Mouse (Mus musculus) embryonic facial prominence, embryonic 14.5 days (tissue): Measurements from ENCODE around the gene Bik. TPM values are rescaled to one million over a fixed set of nuclear protein-coding genes. Genes with fewer than 3 reads are reported as not detected.

Experiments used
- ATAC-seq: fragments of 200-750 bp; cut with Nextera tagmentation; 2 replicates; pipeline ENCODE4 v1.8.0; 2017; ENCODE audit warnings: low read depth, moderate number of reproducible peaks, moderate TSS enrichment
- DNase-seq: peaks from one replicate; pipeline ENCODE4 v3.0.0-alpha.2; 2015; ENCODE audit warnings: low spot score
- H3K27ac ChIP-seq: fragments of 300-500 bp; sonication (generic); replicated peaks from 2 replicates; pipeline ENCODE4 v1.5.1; 2014; ENCODE audit warnings: low read depth, mild to moderate bottlenecking, low read length, moderate library complexity
- H3K27me3 ChIP-seq: fragments of 300-500 bp; sonication (generic); replicated peaks from 2 replicates; pipeline ENCODE4 v1.6.1; 2014; ENCODE audit warnings: low read length; ENCODE audit not compliant: control insufficient read depth, insufficient read depth
- H3K36me3 ChIP-seq: fragments of 300-500 bp; sonication (generic); 2 replicates; pipeline ENCODE4 v1.6.1; 2014; ENCODE audit warnings: low read length, mixed read lengths; ENCODE audit not compliant: control insufficient read depth, insufficient read depth
- H3K4me1 ChIP-seq: fragments of 300-500 bp; sonication (generic); 2 replicates; pipeline ENCODE4 v1.6.1; 2014; ENCODE audit warnings: antibody characterized with exemption, low read length; ENCODE audit not compliant: control insufficient read depth, insufficient read depth
- H3K4me2 ChIP-seq: fragments of 300-500 bp; sonication (generic); 2 replicates; pipeline ENCODE4 v1.6.1; 2014; ENCODE audit warnings: low read depth, mild to moderate bottlenecking, low read length, moderate library complexity, mixed read lengths
- H3K4me3 ChIP-seq: fragments of 300-500 bp; sonication (generic); 2 replicates; pipeline ENCODE4 v1.5.1; 2014; ENCODE audit warnings: low read depth, mild to moderate bottlenecking, low read length
- H3K9ac ChIP-seq: fragments of 300-500 bp; sonication (generic); 2 replicates; pipeline ENCODE4 v1.6.1; 2014; ENCODE audit warnings: low read depth, mild to moderate bottlenecking, low read length, moderate library complexity, mixed read lengths
- H3K9me3 ChIP-seq: fragments of 300-500 bp; sonication (generic); 2 replicates; pipeline ENCODE4 v1.6.1; 2016; ENCODE audit warnings: low read length; ENCODE audit not compliant: control insufficient read depth
- WGBS: fragments of 180-500 bp; shearing (Covaris S2); extraction: QIAGEN DNeasy Blood & Tissue Kit; methylation state at CpG from one replicate; pipeline ENCODE4 v1.1.7; 2014; 5-methylcytosine and 5-hydroxymethylcytosine counted together
- polyA plus RNA-seq: library from polyadenylated mRNA; unstranded; fragments of >200 nt; fragmentation: Nextera tagmentation; extraction: Ambion mirVana; gene quantifications from 2 replicates; pipeline ENCODE4 v1.2.1, GENCODE M21; 2014

Bik gene
- polyA plus RNA-seq, 1 experiment from 2014 or later: 5.2 TPM

DNA sequence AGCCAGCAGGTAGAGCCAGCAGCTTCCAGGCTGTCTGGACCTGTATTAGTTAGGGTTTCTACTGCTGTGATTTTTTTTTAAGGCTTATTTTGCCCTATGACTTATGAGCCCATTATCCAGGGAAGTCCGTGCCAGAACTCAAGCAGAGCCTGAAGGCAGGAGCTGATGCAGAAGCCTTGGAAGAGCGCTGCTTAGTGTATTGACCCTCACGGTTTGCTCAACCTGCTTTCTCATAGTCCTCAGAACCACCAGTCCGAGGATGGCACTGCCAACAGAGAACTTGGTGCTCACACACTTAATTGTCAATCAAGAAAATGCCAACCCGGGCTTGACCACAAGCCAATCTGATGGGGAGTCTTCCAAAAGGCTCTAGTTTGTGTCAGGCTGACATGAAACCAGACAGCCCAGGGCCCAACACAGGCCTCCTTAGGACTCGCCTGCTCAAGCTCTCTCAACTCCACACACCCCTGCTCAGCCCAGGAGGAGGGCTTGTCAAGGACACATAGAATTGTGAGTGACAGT is 5.7 kb upstream of the Bik start:
- Histone ChIP-seq H3K9me3 (no peaks in the 10 kb centered on the region), H3K4me2 (no peak overlapping the region), H3K9ac (no peak overlapping the region), H3K4me1 (no peaks in the 10 kb centered on the region; the same call in 1 of the 2 replicates), H3K36me3 (no peaks in the 10 kb centered on the region), H3K27ac (no peak overlapping the region), H3K4me3 (no peak overlapping the region), H3K27me3 (peaks cover 14% of the 10 kb centered on the region)
- 84% methylated on average over 6 of the region's 6 CpGs for WGBS
- ATAC-seq: no peak
- DNase-seq: no peak

DNA sequence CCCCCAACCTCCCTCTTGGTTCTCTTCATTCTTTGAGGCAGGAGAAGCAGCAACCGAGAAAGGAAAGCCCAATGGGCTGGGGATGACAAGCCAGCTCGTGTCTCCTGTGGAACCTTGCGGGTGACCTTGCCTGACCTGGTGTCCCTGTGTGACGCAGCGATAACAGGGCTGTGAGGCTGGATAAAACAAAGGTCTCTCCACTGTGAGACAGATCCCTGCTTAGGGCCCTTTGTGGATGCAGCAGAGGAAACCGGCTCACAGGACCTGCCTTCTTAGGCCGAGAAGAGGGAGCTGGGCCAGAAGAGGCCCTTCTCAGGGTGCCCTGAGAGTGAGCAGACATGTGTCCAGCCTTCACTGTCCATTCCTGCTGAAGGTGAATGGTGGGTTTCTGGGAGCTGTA is 3.5 kb upstream of the Bik start:
- Histone ChIP-seq H3K9me3 (no peaks in the 10 kb centered on the region), H3K9ac (no peak overlapping the region), H3K27ac (no peak overlapping the region), H3K36me3 (no peaks in the 10 kb centered on the region), H3K4me1 (peaks cover 7% of the 10 kb centered on the region), H3K27me3 (peaks cover 37% of the 10 kb centered on the region), H3K4me2 (no peak overlapping the region), H3K4me3 (no peak overlapping the region)
- 26% methylated on average over 7 of the region's 7 CpGs for WGBS
- DNase-seq: no peak
- no peak for ATAC-seq

GRCm38 (mm10) chr15:83523638-83524332 is 2.9 kb upstream of the Bik start:
- Histone ChIP-seq H3K4me3 (no peak overlapping the region), H3K36me3 (no peaks in the 10 kb centered on the region), H3K4me2 (no peak overlapping the region), H3K27me3 (peaks cover 42% of the 10 kb centered on the region), H3K4me1 (peaks cover 7% of the 10 kb centered on the region), H3K9ac (no peak overlapping the region), H3K27ac (no peak overlapping the region), H3K9me3 (no peaks in the 10 kb centered on the region)
- 59% methylated on average over 14 of the region's 14 CpGs for WGBS
- ATAC-seq: no peak
- no peak for DNase-seq

GRCm38 (mm10) chr15:83524333-83524729 is 2.3 kb upstream of the Bik start:
- H3K4me2 ChIP-seq: no peak overlapping the region
- H3K27ac ChIP-seq: no peak overlapping the region
- no peaks in the 10 kb centered on the region for H3K36me3 ChIP-seq
- WGBS: 79% methylated on average over 3 of the region's 3 CpGs
- no peak for DNase-seq
- no peak overlapping the region for H3K4me3 ChIP-seq
- no peak for ATAC-seq
- peaks cover 7% of the 10 kb centered on the region for H3K4me1 ChIP-seq
- no peaks in the 10 kb centered on the region for H3K9me3 ChIP-seq
- H3K27me3 ChIP-seq: peaks cover 44% of the 10 kb centered on the region
- H3K9ac ChIP-seq: no peak overlapping the region

- peaks cover 44% of the 10 kb centered on the region for H3K27me3 ChIP-seq
- WGBS: 2% methylated on average over 21 of the region's 26 CpGs
Observed at GRCm38 (mm10) chr15:83527092-83527437, 403 bp downstream of the Bik start.

GRCm38 (mm10) chr15:83527747-83528146 is 1.1 kb downstream of the Bik start:
- Histone ChIP-seq H3K9ac (no peak overlapping the region; the same call in 1 of the 2 replicates), H3K4me3 (no peak overlapping the region), H3K27ac (no peak overlapping the region), H3K4me1 (peaks cover 7% of the 10 kb centered on the region), H3K27me3 (peaks cover 44% of the 10 kb centered on the region), H3K4me2 (peak overlapping the region; percentile 96), H3K36me3 (no peaks in the 10 kb centered on the region), H3K9me3 (no peaks in the 10 kb centered on the region)
- 56% methylated on average over 2 of the region's 2 CpGs for WGBS
- no peak for DNase-seq
- no peak for ATAC-seq

More at GRCm38 (mm10) chr15:83527092-83527437, 403 bp downstream of the Bik start:
- ATAC-seq (no peak), DNase-seq (no peak)
- peak overlapping the region; percentile 52 for H3K4me3 ChIP-seq
- no peaks in the 10 kb centered on the region for H3K9me3 ChIP-seq
- peak overlapping the region; percentile 62 for H3K9ac ChIP-seq
- H3K36me3 ChIP-seq: no peaks in the 10 kb centered on the region
- peaks cover 7% of the 10 kb centered on the region for H3K4me1 ChIP-seq
- peak overlapping the region; percentile 96 for H3K4me2 ChIP-seq
- no peak overlapping the region for H3K27ac ChIP-seq

DNA sequence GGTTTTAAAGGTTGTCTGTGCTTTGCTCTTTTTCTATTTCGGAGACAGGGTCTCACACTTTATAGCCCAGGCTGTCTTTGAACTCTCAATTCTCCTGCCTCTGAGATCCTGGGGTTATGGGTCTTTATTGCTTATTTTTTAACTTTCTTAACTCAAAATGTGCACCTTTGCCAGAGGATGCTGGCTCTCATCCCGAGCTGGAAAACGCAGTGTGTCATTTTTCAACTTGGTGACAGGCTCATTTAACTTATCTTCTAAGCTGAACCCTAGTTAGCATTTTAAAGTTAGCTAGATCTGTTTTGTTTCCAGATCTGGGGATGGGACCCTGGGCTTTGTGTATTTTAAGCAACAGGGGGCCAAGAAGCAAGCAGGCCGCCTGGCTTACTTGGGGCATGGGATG is 2.2 kb downstream of the Bik start:
- WGBS: 69% methylated on average over 4 of the region's 4 CpGs
- peaks cover 43% of the 10 kb centered on the region for H3K27me3 ChIP-seq
- no peak overlapping the region for H3K9ac ChIP-seq
- no peaks in the 10 kb centered on the region for H3K9me3 ChIP-seq
- DNase-seq (no peak), ATAC-seq (no peak)
- H3K4me2 ChIP-seq: no peak overlapping the region
- H3K36me3 ChIP-seq: no peaks in the 10 kb centered on the region
- no peak overlapping the region for H3K27ac ChIP-seq
- H3K4me1 ChIP-seq: peaks cover 7% of the 10 kb centered on the region
- H3K4me3 ChIP-seq: no peak overlapping the region

DNA sequence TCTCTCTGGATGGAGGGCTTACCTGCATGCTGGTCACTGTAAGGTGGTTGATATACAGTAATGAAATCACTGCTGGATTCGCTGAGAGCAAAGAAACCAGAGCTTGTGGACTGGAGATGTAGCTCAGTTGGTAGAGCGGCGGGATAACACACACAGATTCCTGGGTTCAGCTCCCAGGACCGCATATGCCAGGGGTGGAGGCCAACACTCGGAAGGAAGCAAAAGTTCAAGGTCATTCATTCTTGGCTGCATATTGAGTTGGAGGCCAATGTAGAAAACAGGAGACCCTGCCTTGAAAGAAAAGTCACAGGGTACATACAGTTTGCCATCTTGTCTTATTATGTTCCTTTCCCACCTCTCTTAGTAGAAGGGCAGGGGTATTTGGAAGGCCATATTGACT is 3.1 kb downstream of the Bik start:
- DNase-seq (no peak), ATAC-seq (no peak)
- 81% methylated on average over 5 of the region's 5 CpGs for WGBS
- H3K27ac ChIP-seq: no peak overlapping the region
- no peak overlapping the region for H3K4me2 ChIP-seq
- no peak overlapping the region for H3K4me3 ChIP-seq
- H3K36me3 ChIP-seq: no peaks in the 10 kb centered on the region
- H3K27me3 ChIP-seq: peaks cover 37% of the 10 kb centered on the region
- no peak overlapping the region for H3K9ac ChIP-seq
- H3K9me3 ChIP-seq: no peaks in the 10 kb centered on the region
- peaks cover 7% of the 10 kb centered on the region for H3K4me1 ChIP-seq

- no peak overlapping the region for H3K9ac ChIP-seq
- no peak for ATAC-seq
- DNase-seq: peak; percentile 36
Observed at GRCm38 (mm10) chr15:83530233-83530632, 3.6 kb downstream of the Bik start.

More at GRCm38 (mm10) chr15:83530233-83530632, 3.6 kb downstream of the Bik start:
- peaks cover 37% of the 10 kb centered on the region for H3K27me3 ChIP-seq
- no peaks in the 10 kb centered on the region for H3K9me3 ChIP-seq
- H3K36me3 ChIP-seq: no peaks in the 10 kb centered on the region
- H3K4me3 ChIP-seq: no peak overlapping the region
- H3K27ac ChIP-seq: no peak overlapping the region; the same call in 1 of the 2 replicates
- WGBS: 67% methylated on average over 9 of the region's 9 CpGs
- H3K4me1 ChIP-seq: peaks cover 7% of the 10 kb centered on the region
- H3K4me2 ChIP-seq: no peak overlapping the region
